Mouse (Mus musculus) intestine, embryonic 16.5 days (tissue): ENCODE results near the gene H2-Oa. TPM values are rescaled to one million over a fixed set of nuclear protein-coding genes. Genes with fewer than 3 reads are reported as not detected.

ENCODE experiments used
- ATAC-seq: fragments of 200-750 bp; cut with Nextera tagmentation; 2 replicates; pipeline ENCODE4 v1.8.0; 2017; ENCODE audit warnings: moderate TSS enrichment, moderate library complexity
- H3K27ac ChIP-seq: fragments of 300-500 bp; sonication (generic); 2 replicates; pipeline ENCODE4 v1.5.1; 2014; ENCODE audit warnings: mild to moderate bottlenecking, low read length
- H3K27me3 ChIP-seq: fragments of 300-500 bp; sonication (generic); replicated peaks from 2 replicates; pipeline ENCODE4 v1.6.1; 2014; ENCODE audit warnings: low read length, control low read depth, mixed read lengths; ENCODE audit not compliant: control insufficient read depth, insufficient read depth
- H3K36me3 ChIP-seq: fragments of 300-500 bp; sonication (generic); 2 replicates; pipeline ENCODE4 v1.6.1; 2014; ENCODE audit warnings: low read length, control low read depth; ENCODE audit not compliant: control insufficient read depth, insufficient read depth
- H3K4me1 ChIP-seq: fragments of 300-500 bp; sonication (generic); 2 replicates; pipeline ENCODE4 v1.6.1; 2014; ENCODE audit warnings: low read length, control low read depth, mixed read lengths; ENCODE audit not compliant: control insufficient read depth, insufficient read depth
- H3K4me2 ChIP-seq: fragments of 300-500 bp; sonication (generic); 2 replicates; pipeline ENCODE4 v1.6.1; 2014; ENCODE audit warnings: low read depth, low read length, control low read depth
- H3K4me3 ChIP-seq: fragments of 300-500 bp; sonication (generic); 2 replicates; pipeline ENCODE4 v1.5.1; 2014; ENCODE audit warnings: mild to moderate bottlenecking, low read length
- H3K9ac ChIP-seq: fragments of 300-500 bp; sonication (generic); 2 replicates; pipeline ENCODE4 v1.6.1; 2014; ENCODE audit warnings: low read depth, low read length
- H3K9me3 ChIP-seq: fragments of 300-500 bp; sonication (generic); 2 replicates; pipeline ENCODE4 v1.6.1; 2016; ENCODE audit warnings: low read length, control low read depth; ENCODE audit not compliant: control insufficient read depth
- WGBS: fragments of 180-500 bp; shearing (Covaris S2); extraction: QIAGEN DNeasy Blood & Tissue Kit; methylation state at CpG from one replicate; pipeline ENCODE4 v1.1.7; 2014; 5-methylcytosine and 5-hydroxymethylcytosine counted together
- polyA plus RNA-seq: library from polyadenylated mRNA; unstranded; fragments of >200 nt; fragmentation: Nextera tagmentation; extraction: Ambion mirVana; gene quantifications from 2 replicates; pipeline ENCODE4 v1.2.1, GENCODE M21; 2015

The H2-Oa gene
- polyA plus RNA-seq, 1 experiment from 2014 or later = 0.95 TPM

- H3K4me3 ChIP-seq = no peak overlapping the region
- no peak for ATAC-seq
- no peak overlapping the region for H3K9ac ChIP-seq
- H3K27me3 ChIP-seq = peaks cover 9% of the 10 kb centered on the region; the same call in 1 of the 2 replicates
- no peaks in the 10 kb centered on the region for H3K36me3 ChIP-seq
- WGBS = 90% methylated on average over 11 of the region's 11 CpGs
- H3K27ac ChIP-seq = no peak overlapping the region
- H3K9me3 ChIP-seq = no peaks in the 10 kb centered on the region; the same call in 1 of the 2 replicates
- no peaks in the 10 kb centered on the region for H3K4me1 ChIP-seq
- no peak overlapping the region for H3K4me2 ChIP-seq
Observed at GRCm38 (mm10) chr17:34079002-34079401, 13.1 kb upstream of the H2-Oa start.

- ATAC-seq = peak; percentile 72; the same call in 1 of the 2 replicates
- no peaks in the 10 kb centered on the region for H3K4me1 ChIP-seq
Observed at GRCm38 (mm10) chr17:34079621-34080020, 12.5 kb upstream of the H2-Oa start.

DNA sequence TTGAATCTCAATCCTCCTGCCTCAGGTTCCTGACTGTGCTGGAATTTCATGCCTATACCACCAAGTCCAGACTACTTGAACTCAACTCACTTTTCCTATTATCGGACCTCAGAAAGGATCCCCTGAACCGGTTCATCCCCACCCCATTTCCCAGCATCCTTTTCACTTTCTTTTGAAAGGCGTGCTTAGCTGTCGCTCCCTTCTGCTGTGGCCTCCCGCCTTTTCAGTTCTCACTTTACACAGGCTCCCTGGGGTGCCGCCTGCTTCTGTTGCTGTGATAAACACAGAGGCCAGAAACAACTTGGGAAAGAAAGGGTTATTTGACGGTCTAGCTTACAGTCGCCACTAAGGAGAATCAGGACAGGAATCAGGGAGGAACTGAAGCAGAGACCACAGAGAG, 9.0 kb upstream of the H2-Oa start:
- H3K27me3 ChIP-seq = no peaks in the 10 kb centered on the region
- no peak overlapping the region for H3K4me2 ChIP-seq
- H3K27ac ChIP-seq = no peak overlapping the region
- H3K4me3 ChIP-seq = no peak overlapping the region
- no peak overlapping the region for H3K9ac ChIP-seq
- no peaks in the 10 kb centered on the region; the same call in 1 of the 2 replicates for H3K9me3 ChIP-seq
- no peaks in the 10 kb centered on the region for H3K36me3 ChIP-seq
- WGBS = 11% methylated on average over 8 of the region's 8 CpGs
- no peaks in the 10 kb centered on the region for H3K4me1 ChIP-seq
- ATAC-seq = no peak

More at GRCm38 (mm10) chr17:34079621-34080020, 12.5 kb upstream of the H2-Oa start:
- Histone ChIP-seq H3K36me3 (no peaks in the 10 kb centered on the region), H3K9me3 (no peaks in the 10 kb centered on the region; the same call in 1 of the 2 replicates), H3K4me2 (no peak overlapping the region), H3K27me3 (peaks cover 9% of the 10 kb centered on the region; the same call in 1 of the 2 replicates), H3K9ac (no peak overlapping the region), H3K4me3 (no peak overlapping the region), H3K27ac (no peak overlapping the region)
- WGBS = 20% methylated on average over 5 of the region's 5 CpGs

DNA sequence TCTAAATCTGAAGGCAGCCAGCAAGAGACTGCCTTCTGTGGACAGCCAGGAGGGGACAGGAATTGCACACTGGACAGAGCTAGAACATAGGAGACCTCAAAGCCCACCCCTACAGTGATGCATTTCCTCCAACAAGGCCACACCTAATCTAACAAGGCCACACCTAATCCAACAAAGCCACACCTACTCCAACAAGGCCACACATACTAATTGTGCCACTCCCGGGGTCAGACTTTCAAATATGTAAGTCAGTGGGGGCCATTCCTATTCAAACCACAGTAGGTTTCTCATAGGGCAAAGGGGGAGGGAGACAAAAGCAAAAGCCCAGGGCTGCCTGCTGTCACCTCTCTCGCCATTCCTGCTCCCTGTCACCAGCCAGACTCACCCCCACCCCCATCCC, 4.8 kb upstream of the H2-Oa start:
- H3K4me3 ChIP-seq = no peak overlapping the region
- no peak for ATAC-seq
- H3K9ac ChIP-seq = no peak overlapping the region

GRCm38 (mm10) chr17:34088124-34088523, 4.0 kb upstream of the H2-Oa start:
- H3K27me3 ChIP-seq = no peaks in the 10 kb centered on the region
- no peak for ATAC-seq
- H3K9ac ChIP-seq = no peak overlapping the region
- H3K4me2 ChIP-seq = no peak overlapping the region
- no peaks in the 10 kb centered on the region for H3K9me3 ChIP-seq
- H3K4me3 ChIP-seq = no peak overlapping the region
- no peak overlapping the region for H3K27ac ChIP-seq
- no peaks in the 10 kb centered on the region for H3K36me3 ChIP-seq
- H3K4me1 ChIP-seq = no peaks in the 10 kb centered on the region
- WGBS = 54% methylated on average over 11 of the region's 11 CpGs

More for the DNA sequence above, 4.8 kb upstream of the H2-Oa start:
- Histone ChIP-seq H3K9me3 (no peaks in the 10 kb centered on the region), H3K27ac (no peak overlapping the region), H3K4me1 (no peaks in the 10 kb centered on the region), H3K4me2 (no peak overlapping the region), H3K27me3 (no peaks in the 10 kb centered on the region), H3K36me3 (no peaks in the 10 kb centered on the region)
- 32% methylated on average over 2 of the region's 2 CpGs for WGBS

GRCm38 (mm10) chr17:34090923-34091322, 1.2 kb upstream of the H2-Oa start:
- Histone ChIP-seq H3K9me3 (no peaks in the 10 kb centered on the region), H3K4me2 (no peak overlapping the region)
- WGBS = 53% methylated on average over 7 of the region's 7 CpGs

DNA sequence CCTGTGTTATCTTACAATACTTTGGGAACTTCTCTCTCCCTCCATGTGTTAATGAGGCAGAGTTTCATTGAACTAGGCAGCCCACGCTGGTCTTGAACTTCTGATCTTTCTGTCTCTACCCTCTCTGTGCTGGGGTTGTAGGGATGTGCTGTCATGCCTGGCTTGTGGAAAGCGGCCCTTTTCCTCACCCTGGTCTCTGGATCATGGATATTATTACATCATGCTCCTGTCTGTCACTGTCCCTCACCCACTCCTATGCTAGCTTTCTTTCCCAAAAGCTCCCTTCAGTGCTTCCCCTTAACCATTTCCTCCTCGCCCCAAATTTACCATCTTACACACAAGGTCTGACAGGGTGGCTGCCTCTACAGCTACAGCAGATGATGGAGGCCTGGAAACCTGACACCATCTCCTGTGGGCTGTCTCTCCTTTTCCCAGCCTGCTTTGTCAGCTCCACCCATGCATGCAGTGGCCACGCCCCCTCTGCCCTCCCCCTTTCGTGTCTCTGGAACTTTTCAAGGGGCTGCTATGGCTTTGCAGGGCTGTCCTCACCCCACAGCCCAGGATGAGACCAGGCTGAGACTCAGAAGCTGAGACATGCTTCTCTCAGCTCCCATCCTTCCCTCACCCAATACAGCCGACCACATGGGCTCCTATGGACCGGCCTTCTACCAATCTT, 1.2 kb downstream of the H2-Oa start:
- Histone ChIP-seq H3K36me3 (no peaks in the 10 kb centered on the region), H3K27ac (no peak overlapping the region), H3K9me3 (no peaks in the 10 kb centered on the region), H3K4me3 (no peak overlapping the region), H3K9ac (0 out of 2 replicates have a peak overlapping the region, but pooled peaks have one; percentile 3), H3K4me2 (no peak overlapping the region), H3K4me1 (no peaks in the 10 kb centered on the region), H3K27me3 (no peaks in the 10 kb centered on the region)
- WGBS = 29% methylated on average over 7 of the region's 7 CpGs
- ATAC-seq = peak; percentile 66

More at GRCm38 (mm10) chr17:34090923-34091322, 1.2 kb upstream of the H2-Oa start:
- Histone ChIP-seq H3K9ac (no peak overlapping the region), H3K27me3 (no peaks in the 10 kb centered on the region), H3K4me3 (no peak overlapping the region), H3K27ac (no peak overlapping the region), H3K36me3 (no peaks in the 10 kb centered on the region), H3K4me1 (no peaks in the 10 kb centered on the region)
- ATAC-seq = no peak

- WGBS = 80% methylated on average over 27 of the region's 27 CpGs
- no peak for ATAC-seq
- Histone ChIP-seq H3K36me3 (no peaks in the 10 kb centered on the region), H3K4me1 (no peaks in the 10 kb centered on the region; the same call in 1 of the 2 replicates), H3K27ac (no peak overlapping the region), H3K4me2 (no peak overlapping the region), H3K4me3 (no peak overlapping the region), H3K9me3 (no peaks in the 10 kb centered on the region), H3K9ac (no peak overlapping the region), H3K27me3 (no peaks in the 10 kb centered on the region)
Observed at GRCm38 (mm10) chr17:34094283-34095035, 2.3 kb downstream of the H2-Oa start.

GRCm38 (mm10) chr17:34096497-34097010, 4.4 kb downstream of the H2-Oa start:
- Histone ChIP-seq H3K4me2 (no peak overlapping the region), H3K9ac (no peak overlapping the region), H3K27ac (no peak overlapping the region), H3K4me1 (peaks cover 4% of the 10 kb centered on the region; the same call in 1 of the 2 replicates), H3K4me3 (no peak overlapping the region), H3K9me3 (no peaks in the 10 kb centered on the region), H3K27me3 (no peaks in the 10 kb centered on the region), H3K36me3 (no peaks in the 10 kb centered on the region)
- 63% methylated on average over 3 of the region's 3 CpGs for WGBS
- no peak for ATAC-seq
